Mouse (Mus musculus) liver, postnatal 0 days (tissue): ENCODE data around the gene Zfp184.

Source experiments
- CTCF ChIP-seq: sonication (generic); IDR thresholded peaks from 2 replicates; pipeline ENCODE4 v1.5.1; 2016; ENCODE audit warnings: antibody characterized with exemption, low read depth
- EP300 ChIP-seq: IDR thresholded peaks from 2 replicates; pipeline ENCODE4 v1.6.1; 2016; ENCODE audit warnings: antibody characterized with exemption, low read depth, mild to moderate bottlenecking

GRCm38 (mm10) chr13:21906946-21907806 is 37.7 kb upstream of the Zfp184 start:
- TF ChIP-seq EP300 = no peak
- no peak for TF ChIP-seq CTCF
